Mouse (Mus musculus) megakaryocyte, adult 5-6 weeks (primary cell): Measurements from ENCODE around the gene Folr1. TPM values are rescaled to one million over a fixed set of nuclear protein-coding genes. Genes with fewer than 3 reads are reported as not detected.

Experiments used
- ATAC-seq: 2 replicates; pipeline ENCODE4 v1.8.0; 2016; ENCODE audit warnings: mild to moderate bottlenecking, inconsistent platforms; ENCODE audit not compliant: poor library complexity, severe bottlenecking
- total RNA-seq, 2 experiments: library from RNA; stranded (forward) in 1 of 2; stranded (reverse) in 1 of 2; fragments of 153-499, 151-499 nt in 1 of 2; fragments of 221-1000, 200-1000 nt in 1 of 2; gene quantifications; 2 replicates each; pipeline versions ENCODE4 v1.2.3 to v1.2.4; 2015 to 2017

The Folr1 gene
- total RNA-seq, 2 experiments from 2014 or later: 0.62 TPM

- no peak for ATAC-seq
These were observed 36.5 kb downstream of the Folr1 start for GRCm38 (mm10) chr7:101833916-101834584.

- ATAC-seq: no peak
These were observed 37.2 kb downstream of the Folr1 start for GRCm38 (mm10) chr7:101833352-101833751.

- no peak for ATAC-seq
These were observed 38.2 kb downstream of the Folr1 start for GRCm38 (mm10) chr7:101832372-101832771.

GRCm38 (mm10) chr7:101831437-101831836 lies 39.2 kb downstream of the Folr1 start:
- no peak for ATAC-seq

- ATAC-seq: no peak
These were observed 40.2 kb downstream of the Folr1 start for GRCm38 (mm10) chr7:101830373-101830772.

- no peak for ATAC-seq
These were observed 46.6 kb downstream of the Folr1 start for GRCm38 (mm10) chr7:101823758-101824630.

GRCm38 (mm10) chr7:101822836-101823757 lies 47.5 kb downstream of the Folr1 start:
- no peak for ATAC-seq

GRCm38 (mm10) chr7:101821571-101822501 lies 48.8 kb downstream of the Folr1 start:
- peak; percentile 25 for ATAC-seq

- no peak for ATAC-seq
These were observed 50.1 kb downstream of the Folr1 start for GRCm38 (mm10) chr7:101820295-101821030.

- ATAC-seq: no peak
These were observed 52.7 kb downstream of the Folr1 start, which contains the start of gene Phox2a for GRCm38 (mm10) chr7:101817861-101818401. TSS of gene Phox2a (plus strand) at chr7:101818313.

Other genes starting within 250 kb of the Folr1 start
- 3.2 and 8.3 TPM in 2 replicates for gene Clpb, start 207.2 kb downstream of the Folr1 start, total RNA-seq (2015)
- 12.2 and 18.4 TPM in 2 replicates for gene Clpb, start 207.2 kb downstream of the Folr1 start, total RNA-seq (2017)
- gene Phox2a, start 52.5 kb downstream of the Folr1 start, total RNA-seq (2015): not detected in 2 replicates
- gene Phox2a, start 52.5 kb downstream of the Folr1 start, total RNA-seq (2017): not detected in 2 replicates
- 12.2 and 12.4 TPM in 2 replicates for gene Inppl1, start 32.6 kb downstream of the Folr1 start, total RNA-seq (2015)
- 18.2 and 52.7 TPM in 2 replicates for gene Inppl1, start 32.6 kb downstream of the Folr1 start, total RNA-seq (2017)
- 0.96 TPM in 1 of 2 replicates, not detected in the other for gene Folr2, start 13.6 kb downstream of the Folr1 start, total RNA-seq (2015)
- gene Folr2, start 13.6 kb downstream of the Folr1 start, total RNA-seq (2017): not detected in 2 replicates
- gene Anapc15, start 7.1 kb downstream of the Folr1 start, total RNA-seq (2015): 57.1 and 70.8 TPM in 2 replicates
- 69.3 and 94.9 TPM in 2 replicates for gene Anapc15, start 7.1 kb downstream of the Folr1 start, total RNA-seq (2017)
- gene Lamtor1, start 35.1 kb upstream of the Folr1 start, total RNA-seq (2015): 137 and 160 TPM in 2 replicates
- 127 and 128 TPM in 2 replicates for gene Lamtor1, start 35.1 kb upstream of the Folr1 start, total RNA-seq (2017)
- gene Tomt, start 35.6 kb upstream of the Folr1 start, total RNA-seq (2015): 0.11 TPM in 1 of 2 replicates, not detected in the other
- gene Tomt, start 35.6 kb upstream of the Folr1 start, total RNA-seq (2017): 0.07 TPM in 1 of 2 replicates, not detected in the other
- gene Lrrc51, start 63.1 kb upstream of the Folr1 start, total RNA-seq (2015): 0.82 and 1.1 TPM in 2 replicates
- gene Lrrc51, start 63.1 kb upstream of the Folr1 start, total RNA-seq (2017): 0.70 TPM in 1 of 2 replicates, not detected in the other
- gene Numa1, start 63.3 kb upstream of the Folr1 start, total RNA-seq (2015): 71.4 and 82.2 TPM in 2 replicates
- gene Numa1, start 63.3 kb upstream of the Folr1 start, total RNA-seq (2017): 122 and 139 TPM in 2 replicates
- gene Il18bp, start 147.9 kb upstream of the Folr1 start, total RNA-seq (2015): 8.8 and 11.1 TPM in 2 replicates
- 4.9 and 5.4 TPM in 2 replicates for gene Il18bp, start 147.9 kb upstream of the Folr1 start, total RNA-seq (2017)
- gene Rnf121, start 194.7 kb upstream of the Folr1 start, total RNA-seq (2015): 13.3 and 14.9 TPM in 2 replicates
- 10.5 and 11.0 TPM in 2 replicates for gene Rnf121, start 194.7 kb upstream of the Folr1 start, total RNA-seq (2017)
- gene Xndc1, start 194.7 kb upstream of the Folr1 start, total RNA-seq (2015): 7.1 and 9.5 TPM in 2 replicates
- 13.0 and 15.4 TPM in 2 replicates for gene Xndc1, start 194.7 kb upstream of the Folr1 start, total RNA-seq (2017)
- 0.39 and 0.40 TPM in 2 replicates for gene Xntrpc, start 194.9 kb upstream of the Folr1 start, total RNA-seq (2015)
- gene Xntrpc, start 194.9 kb upstream of the Folr1 start, total RNA-seq (2017): not detected in 2 replicates
- 0.41 TPM in 1 of 2 replicates, not detected in the other for gene Trpc2, start 212.3 kb upstream of the Folr1 start, total RNA-seq (2015)
- gene Trpc2, start 212.3 kb upstream of the Folr1 start, total RNA-seq (2017): 0.20 and 0.37 TPM in 2 replicates
- not detected in 2 replicates for gene Art1, start 231.0 kb upstream of the Folr1 start, total RNA-seq (2015)
- gene Art1, start 231.0 kb upstream of the Folr1 start, total RNA-seq (2017): not detected in 2 replicates
- gene Art5, start 238.7 kb upstream of the Folr1 start, total RNA-seq (2015): 0.20 TPM in 1 of 2 replicates, not detected in the other
- not detected in 2 replicates for gene Art5, start 238.7 kb upstream of the Folr1 start, total RNA-seq (2017)
- gene Chrna10, start 246.0 kb upstream of the Folr1 start, total RNA-seq (2015): not detected in 2 replicates
- gene Chrna10, start 246.0 kb upstream of the Folr1 start, total RNA-seq (2017): not detected in 2 replicates